Mouse (Mus musculus) adrenal gland, postnatal 36 days (tissue): ENCODE measurements around the gene Gm7347. TPM values are rescaled to one million over a fixed set of nuclear protein-coding genes. Genes with fewer than 3 reads are reported as not detected.
"Not testable (repeated sequence)": the region's sequence is repeated elsewhere in the genome, so short reads cannot be mapped to it uniquely, and the experiment has no call there.

ENCODE experiments used
- DNase-seq, 2 experiments: peaks; one replicate each; pipeline ENCODE4 v3.0.0; 2021; ENCODE audit warnings: mixed read lengths in 1 of 2
- long read RNA-seq, 2 experiments: library from polyadenylated mRNA; stranded (forward); transcript quantifications; one replicate each; pipeline ENCODE4 v2.0.0; 2021; ENCODE audit warnings: borderline sequencing depth in 2 of 2
- total RNA-seq, 2 experiments: library from RNA; stranded (reverse); gene quantifications; 2 replicates each; pipeline ENCODE4 v1.2.3; 2021

Gene Gm7347
- not detected for total RNA-seq
- long read RNA-seq, experiment 1 = 0 reads
- long read RNA-seq, experiment 2 = 0 reads

GRCm38 (mm10) chr5:26058481-26058880 lies at the start of gene Gm7347:
Gene Gm7347 (minus strand): TSS chr5:26058581.
- DNase-seq = not testable (repeated sequence)

DNA sequence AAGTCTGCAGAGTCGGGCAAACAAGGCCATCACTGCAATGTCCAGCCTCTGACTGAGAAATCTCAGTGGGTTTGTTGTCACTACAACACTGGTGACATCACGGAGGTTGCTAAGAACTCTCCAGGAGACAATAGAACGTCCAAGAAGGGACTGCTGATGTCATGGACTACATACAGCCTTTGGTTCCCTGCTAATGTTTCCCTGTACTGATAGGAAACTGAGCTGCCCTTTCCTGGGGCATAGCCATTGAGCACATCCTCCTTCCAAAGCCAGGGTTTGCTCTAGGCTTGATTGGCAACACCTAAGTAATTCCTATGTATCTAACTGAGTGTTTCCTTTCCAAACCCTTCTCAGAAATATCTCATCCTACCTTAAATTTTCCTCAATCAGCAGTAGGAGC lies 46.9 kb upstream of the Gm7347 start, which contains the start of gene 5031410I06Rik:
5031410I06Rik (minus strand) TSS at position 101 of the 400 bp plus-strand sequence.
- DNase-seq = not testable (repeated sequence)

- DNase-seq = not testable (repeated sequence)
These were observed 30.8 kb upstream of the Gm7347 start, which contains the start of gene Gm10471 for GRCm38 (mm10) chr5:26089191-26089590. Gene Gm10471 (minus strand): TSS chr5:26089291.

GRCm38 (mm10) chr5:26079023-26079422 lies 20.6 kb upstream of the Gm7347 start:
- DNase-seq = not testable (repeated sequence)

DNA sequence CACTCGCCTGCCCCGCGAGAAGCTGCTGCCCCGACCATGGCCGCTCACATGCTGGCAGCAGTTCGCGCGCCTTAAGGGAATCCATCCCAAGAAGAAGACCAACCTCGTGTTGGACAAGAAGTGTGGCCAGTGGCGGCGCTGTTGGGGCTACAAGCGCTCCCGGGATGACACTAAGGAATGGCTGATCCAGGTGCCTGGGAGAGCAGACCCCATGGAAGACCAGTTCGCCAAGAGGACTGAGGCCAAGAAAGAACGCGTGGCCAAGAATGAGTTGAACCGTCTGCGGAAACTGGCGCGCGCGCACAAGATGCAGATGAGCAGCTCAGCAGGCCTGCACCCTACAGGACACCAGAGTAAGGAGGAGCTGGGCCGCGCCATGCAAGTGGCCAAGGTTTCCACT lies 12.3 kb upstream of the Gm7347 start:
- no peak for DNase-seq

- DNase-seq = not testable (repeated sequence)
These were observed 18.9 kb downstream of the Gm7347 start, which contains the start of gene Speer4a for GRCm38 (mm10) chr5:26039458-26039857. Gene Speer4a (minus strand): TSS chr5:26039558.

DNA sequence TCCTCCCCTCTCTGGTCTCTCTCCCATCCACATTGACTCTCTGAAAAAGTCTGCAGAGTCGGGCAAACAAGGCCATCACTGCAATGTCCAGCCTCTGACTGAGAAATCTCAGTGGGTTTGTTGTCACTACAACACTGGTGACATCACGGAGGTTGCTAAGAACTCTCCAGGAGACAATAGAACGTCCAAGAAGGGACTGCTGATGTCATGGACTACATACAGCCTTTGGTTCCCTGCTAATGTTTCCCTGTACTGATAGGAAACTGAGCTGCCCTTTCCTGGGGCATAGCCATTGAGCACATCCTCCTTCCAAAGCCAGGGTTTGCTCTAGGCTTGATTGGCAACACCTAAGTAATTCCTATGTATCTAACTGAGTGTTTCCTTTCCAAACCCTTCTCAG lies 35.6 kb downstream of the Gm7347 start, which contains the start of gene Gm5862:
Gm5862 (minus strand) TSS at position 101 of the 400 bp plus-strand sequence.
- not testable (repeated sequence) for DNase-seq

DNA sequence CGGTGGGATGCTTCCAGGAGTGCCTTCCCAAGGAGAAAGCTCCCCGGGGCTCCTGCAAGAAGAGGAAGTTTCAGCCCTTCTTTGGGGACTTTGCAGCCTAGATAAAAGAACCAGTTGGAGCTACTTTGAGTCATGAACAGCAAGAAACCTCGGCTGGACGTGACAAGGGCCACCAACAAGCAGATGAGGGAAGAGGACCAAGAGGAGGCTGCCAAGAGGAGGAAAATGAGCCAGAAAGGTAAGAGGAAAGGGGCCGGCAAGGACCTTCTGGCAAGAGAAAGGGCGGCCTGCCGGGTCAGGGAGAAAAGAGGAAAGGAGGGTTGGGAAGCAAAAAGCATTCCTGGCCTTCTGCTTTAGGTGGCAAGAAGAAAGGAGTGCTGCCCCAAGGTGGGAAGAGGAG lies 50.7 kb downstream of the Gm7347 start:
- DNase-seq = not testable (repeated sequence)

- DNase-seq = peak; percentile 37 to 49
These were observed 51.3 kb downstream of the Gm7347 start for GRCm38 (mm10) chr5:26006937-26007695.

GRCm38 (mm10) chr5:26004698-26005097 lies 53.7 kb downstream of the Gm7347 start, which contains the start of gene Gm1979:
Gene Gm1979 (minus strand): TSS chr5:26004798.
- not testable (repeated sequence) for DNase-seq

Other genes starting within 250 kb of the Gm7347 start
- gene Gm21663, start 116.2 kb downstream of the Gm7347 start, total RNA-seq = not detected
- gene Gm21671, start 104.2 kb downstream of the Gm7347 start, total RNA-seq = under 1 TPM in 1 of 2 experiments, not detected in 1; 0.13 TPM
- gene Gm21680, start 85.9 kb downstream of the Gm7347 start, total RNA-seq = not detected
- gene Gm21698, start 69.9 kb downstream of the Gm7347 start, total RNA-seq = not detected
- gene Gm1979, start 53.8 kb downstream of the Gm7347 start, total RNA-seq = not detected
- gene Gm5862, start 35.7 kb downstream of the Gm7347 start, total RNA-seq = not detected
- not detected for gene Speer4a, start 19.0 kb downstream of the Gm7347 start, total RNA-seq
- not detected for gene Gm10471, start 30.7 kb upstream of the Gm7347 start, total RNA-seq
- not detected for gene 5031410I06Rik, start 46.8 kb upstream of the Gm7347 start, total RNA-seq
- not detected for gene Gm10220, start 62.8 kb upstream of the Gm7347 start, total RNA-seq
- gene Gm7361, start 199.1 kb upstream of the Gm7347 start, total RNA-seq = under 1 TPM in 1 of 2 experiments, not detected in 1; 0.30 TPM